Comparison of ENCODE assay signal across 8 mouse cellular contexts in genomic region chr11:87749192-87750042, GRCm38 (mm10). TPM values are rescaled to one million over a fixed set of nuclear protein-coding genes. Genes with fewer than 3 reads are reported as not detected.
DNase-seq lines count a peak whose midpoint lies in the region; ATAC-seq and TF ChIP-seq lines count a peak whose summit lies in the region.

No protein-coding gene starts in this region.

- peak overlapping the region; percentile 100 for H3K27ac ChIP-seq in liver, embryonic 13.5 days
- H3K27ac ChIP-seq in small intestine, adult 2 months (ENCODE audit: insufficient read depth, low read depth, low read length): peak overlapping the region; percentile 89
- no peak overlapping the region for H3K27ac ChIP-seq in neural tube, embryonic 15.5 days (replicated peaks)

- peaks cover 92% of the 10 kb centered on the region for H3K4me1 ChIP-seq in liver, embryonic 13.5 days (replicated peaks)
- H3K4me1 ChIP-seq in small intestine, adult 2 months (ENCODE audit: control insufficient read depth, insufficient read depth, insufficient read length, low read length): peaks cover 2% of the 10 kb centered on the region; the same call in 1 of the 2 replicates
- no peaks in the 10 kb centered on the region for H3K4me1 ChIP-seq in neural tube, embryonic 15.5 days

- H3K9ac ChIP-seq in liver, embryonic 13.5 days: peak overlapping the region; percentile 98
- H3K9ac ChIP-seq in neural tube, embryonic 15.5 days (replicated peaks): no peak overlapping the region

- no peaks in the 10 kb centered on the region for H3K27me3 ChIP-seq in liver, embryonic 13.5 days
- no peaks in the 10 kb centered on the region for H3K27me3 ChIP-seq in small intestine, adult 2 months (ENCODE audit: control insufficient read depth, insufficient read depth, low read length)
- no peaks in the 10 kb centered on the region for H3K27me3 ChIP-seq in neural tube, embryonic 15.5 days (replicated peaks)

- intact Hi-C loops in heart, postnatal 36 days (cut with DNase I): no loop called here

- peak overlapping the region; percentile 88 for H3K4me2 ChIP-seq in liver, embryonic 13.5 days
- no peak overlapping the region for H3K4me2 ChIP-seq in neural tube, embryonic 15.5 days

- H3K36me3 ChIP-seq in liver, embryonic 13.5 days: peaks cover 16% of the 10 kb centered on the region
- peaks cover 4% of the 10 kb centered on the region for H3K36me3 ChIP-seq in small intestine, adult 2 months (ENCODE audit: control insufficient read depth, insufficient read depth, low read length)
- H3K36me3 ChIP-seq in neural tube, embryonic 15.5 days: peaks cover 13% of the 10 kb centered on the region

- no peaks in the 10 kb centered on the region for H3K9me3 ChIP-seq in liver, embryonic 13.5 days (replicated peaks)
- H3K9me3 ChIP-seq in neural tube, embryonic 15.5 days (replicated peaks): no peaks in the 10 kb centered on the region

- TF ChIP-seq CTCF in small intestine, adult 2 months (IDR thresholded peaks at IDR 0.05; ENCODE audit: extremely low read depth, insufficient read length, insufficient replicate concordance, low read depth, low read length): no peak

- ATAC-seq in liver, embryonic 13.5 days (ENCODE audit: low read depth): peak; percentile 82
- ATAC-seq in neural tube, embryonic 15.5 days (ENCODE audit: low FRiP score): no peak

- WGBS in liver, embryonic 13.5 days (ENCODE audit: insufficient replicate concordance): 6% methylated on average over 18 of the region's 18 CpGs
- 57% methylated on average over 18 of the region's 18 CpGs for WGBS in small intestine, adult 2 months
- 59% methylated on average over 18 of the region's 18 CpGs for WGBS in neural tube, embryonic 15.5 days

- no peak for TF ChIP-seq POLR2A in small intestine, adult 2 months (IDR thresholded peaks at IDR 0.05; ENCODE audit: low read depth, low read length)

- peak overlapping the region; percentile 45 for H3K4me3 ChIP-seq in liver, embryonic 13.5 days (replicated peaks)
- H3K4me3 ChIP-seq in small intestine, adult 2 months (ENCODE audit: low read depth, low read length): peak overlapping the region; percentile 30
- no peak overlapping the region for H3K4me3 ChIP-seq in neural tube, embryonic 15.5 days (replicated peaks)

- DNase-seq in urinary bladder, postnatal 14 days (ENCODE audit: low spot score): peak; percentile 43
- DNase-seq in urinary bladder, adult 2 months (ENCODE audit: low spot score): no peak
- DNase-seq in c-Kit-positive CD71-negative TER-119-negative erythroid progenitor cells, embryonic 14.5 days (ENCODE audit: low read depth): peak; percentile 97
- DNase-seq in heart, postnatal 36 days: peak; percentile 44 to 57
- peak; percentile 91 for DNase-seq in liver, embryonic 13.5 days
- no peak for DNase-seq in urinary bladder, adult 18-20 months (ENCODE audit: low spot score in 2 of 2)

RNA-seq across cellular contexts. Expression of gene Tspoap1, which starts 10.9 kb away (rescaled TPM):
- 9.7 and 11.4 TPM in 2 replicates for polyA plus RNA-seq in urinary bladder, adult 2 months (2012; rRNA removed)
- total RNA-seq in heart, postnatal 36 days (2021): under 1 TPM in 1 of 2 experiments, not detected in 1; 0.08 TPM
- 2.7 and 3.1 TPM in 2 replicates for polyA plus RNA-seq in liver, embryonic 13.5 days (2015; fragmentation: Nextera tagmentation; extraction: Ambion mirVana)
- 0.89 and 1.3 TPM in 2 replicates for polyA plus RNA-seq in small intestine, adult 2 months (2012; rRNA removed)
- polyA plus RNA-seq in neural tube, embryonic 15.5 days (2015; fragmentation: Nextera tagmentation; extraction: Ambion mirVana): 34.5 and 43.8 TPM in 2 replicates

RNA-seq across cellular contexts. Expression of gene Supt4a, which starts 12.1 kb away (rescaled TPM):
- 94.2 and 98.4 TPM in 2 replicates for polyA plus RNA-seq in urinary bladder, adult 2 months (2012; rRNA removed)
- total RNA-seq in heart, postnatal 36 days (2021): 10 to 100 TPM; 46.5 to 55.3 TPM
- 219 and 233 TPM in 2 replicates for polyA plus RNA-seq in liver, embryonic 13.5 days (2015; fragmentation: Nextera tagmentation; extraction: Ambion mirVana)
- 21.5 and 43.3 TPM in 2 replicates for polyA plus RNA-seq in small intestine, adult 2 months (2012; rRNA removed)
- 129 and 144 TPM in 2 replicates for polyA plus RNA-seq in neural tube, embryonic 15.5 days (2015; fragmentation: Nextera tagmentation; extraction: Ambion mirVana)

RNA-seq across cellular contexts. Expression of gene Mpo, which starts 44.0 kb away (rescaled TPM):
- polyA plus RNA-seq in urinary bladder, adult 2 months (2012; rRNA removed): 0.46 and 1.1 TPM in 2 replicates
- total RNA-seq in heart, postnatal 36 days (2021): not detected
- polyA plus RNA-seq in liver, embryonic 13.5 days (2015; fragmentation: Nextera tagmentation; extraction: Ambion mirVana): 276 and 298 TPM in 2 replicates
- polyA plus RNA-seq in small intestine, adult 2 months (2012; rRNA removed): 0.08 and 0.14 TPM in 2 replicates
- polyA plus RNA-seq in neural tube, embryonic 15.5 days (2015; fragmentation: Nextera tagmentation; extraction: Ambion mirVana): 0.51 and 2.5 TPM in 2 replicates

Comparison
In these comparisons a context has a peak if more than half of its experiments do, and no peak if none do; other contexts are left out.
1. DNase-seq: peak in urinary bladder, postnatal 14 days (single experiment), c-Kit-positive CD71-negative TER-119-negative erythroid progenitor cells, embryonic 14.5 days (single experiment), heart, postnatal 36 days (2 of 2) and liver, embryonic 13.5 days (single experiment); none in urinary bladder, adult 2 months (single experiment) and urinary bladder, adult 18-20 months (0 of 2).
2. RNA of gene Mpo, which starts 44.0 kb away (polyA plus RNA-seq): 276 to 298 TPM in liver, embryonic 13.5 days; 0.46 to 1.1 TPM in urinary bladder, adult 2 months, 0.51 to 2.5 TPM in neural tube, embryonic 15.5 days and 0.08 to 0.14 TPM in small intestine, adult 2 months; every median in the first group is over 10 times any median in the second.